Mouse (Mus musculus): ENCODE measurements around the gene Nup133.

The Nup133 gene

DNA sequence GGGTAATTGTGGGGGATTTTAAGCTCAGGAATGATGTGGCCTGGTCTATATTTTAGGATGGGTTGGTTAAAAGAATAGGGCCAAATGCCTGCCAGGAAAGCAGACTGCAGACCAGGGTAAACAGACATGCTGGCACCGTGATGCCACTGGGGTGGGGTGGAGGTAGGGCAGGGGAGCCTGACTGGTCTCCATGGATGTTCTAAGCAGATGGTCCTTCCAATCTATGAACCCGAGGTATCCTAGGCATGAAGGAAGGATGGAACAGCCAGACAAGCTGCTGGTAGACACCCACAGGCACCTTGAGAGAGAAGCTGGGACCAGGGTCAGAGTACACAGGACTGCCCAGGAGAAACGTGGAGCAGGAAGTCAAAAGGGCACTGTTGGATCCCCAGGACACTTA is 101.5 kb downstream of the Nup133 start:
- DNase-seq (ENCODE audit: low spot score in 2 of 2), result no peak

All from urinary bladder, postnatal 4 days (tissue).